Mouse (Mus musculus) thymus, adult 2 months (tissue): ENCODE results near the gene Hspa1b.

Experiments
- CTCF ChIP-seq: fragments of 200-500 bp; IDR thresholded peaks from 2 replicates; pipeline ENCODE4 v1.5.1; 2012; ENCODE audit warnings: mild to moderate bottlenecking, control low read depth, low read length, moderate library complexity, borderline replicate concordance; ENCODE audit not compliant: control insufficient read depth, poor library complexity, insufficient read depth; ENCODE audit errors: extremely low read depth
- POLR2A ChIP-seq: fragments of 200-500 bp; IDR thresholded peaks from 2 replicates; pipeline ENCODE4 v1.6.1; 2012; ENCODE audit warnings: mild to moderate bottlenecking, low read length, control low read depth, moderate library complexity; ENCODE audit not compliant: control insufficient read depth, poor library complexity, insufficient read depth; ENCODE audit errors: extremely low read depth

GRCm38 (mm10) chr17:34913930-34914665 is 44.9 kb downstream of the Hspa1b start, which contains the start of gene Slc44a4:
- TF ChIP-seq CTCF = no peak
- no peak for TF ChIP-seq POLR2A
